Mouse (Mus musculus) right cerebral cortex, postnatal 4 days (tissue): ENCODE measurements around the gene Kcna1.

Experiments
- DNase-seq: peaks from one replicate; pipeline ENCODE4 v3.0.0-alpha.2; 2022

Kcna1 gene

DNA sequence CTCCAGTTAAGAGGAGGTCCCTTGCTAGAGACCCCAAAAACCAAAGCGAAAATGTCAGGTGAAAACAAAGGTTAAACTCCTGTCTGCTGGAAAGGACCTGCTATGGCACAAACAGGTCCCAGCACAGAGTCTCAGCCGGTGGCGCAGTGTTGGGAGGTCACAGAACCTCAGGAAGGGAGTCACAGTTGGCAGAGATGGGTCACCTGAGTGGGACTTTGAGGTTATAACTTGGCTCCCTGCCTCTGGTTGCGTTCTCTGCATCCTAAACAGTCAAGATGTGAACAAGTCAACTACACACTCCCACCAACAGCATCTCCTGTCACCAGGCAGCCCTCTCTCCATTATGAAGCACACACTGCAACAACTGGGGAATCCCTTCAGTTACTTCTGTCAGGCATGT is 48.4 kb downstream of the Kcna1 start:
- DNase-seq: no peak

GRCm38 (mm10) chr6:126595805-126596629 is 50.2 kb downstream of the Kcna1 start:
- DNase-seq: no peak

GRCm38 (mm10) chr6:126595130-126595529 is 51.1 kb downstream of the Kcna1 start:
- no peak for DNase-seq

- no peak for DNase-seq
Measured at GRCm38 (mm10) chr6:126594365-126594764, 51.8 kb downstream of the Kcna1 start.

DNA sequence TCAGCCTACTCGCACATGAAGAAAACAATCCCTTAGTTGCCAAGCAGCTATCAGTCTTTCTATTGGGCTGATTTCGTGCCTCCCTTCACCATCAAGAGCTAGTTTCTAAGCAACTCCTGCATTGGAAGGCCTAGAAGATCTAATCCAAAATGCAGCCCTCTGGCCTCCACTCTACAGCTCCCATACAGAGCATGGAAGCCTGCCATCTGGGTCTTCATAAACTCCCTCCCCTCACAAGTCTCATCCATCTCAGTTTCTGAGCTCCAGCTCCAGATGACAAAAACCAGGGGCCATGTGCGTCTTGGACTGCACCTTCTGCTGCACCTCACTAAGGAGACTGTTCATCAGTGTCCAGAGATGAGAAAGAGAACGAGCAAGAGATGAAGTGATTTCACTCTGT is 52.8 kb downstream of the Kcna1 start:
- DNase-seq: no peak
